Mouse (Mus musculus) layer of hippocampus, adult 11-12 months (tissue): ENCODE measurements around the gene Zfp51.
"Not testable (repeated sequence)": the region's sequence is repeated elsewhere in the genome, so short reads cannot be mapped to it uniquely, and the experiment has no call there.

Experiments used
- DNase-seq: peaks from one replicate; pipeline ENCODE4 v3.0.0; 2022; ENCODE audit warnings: low spot score

Zfp51 gene

DNA sequence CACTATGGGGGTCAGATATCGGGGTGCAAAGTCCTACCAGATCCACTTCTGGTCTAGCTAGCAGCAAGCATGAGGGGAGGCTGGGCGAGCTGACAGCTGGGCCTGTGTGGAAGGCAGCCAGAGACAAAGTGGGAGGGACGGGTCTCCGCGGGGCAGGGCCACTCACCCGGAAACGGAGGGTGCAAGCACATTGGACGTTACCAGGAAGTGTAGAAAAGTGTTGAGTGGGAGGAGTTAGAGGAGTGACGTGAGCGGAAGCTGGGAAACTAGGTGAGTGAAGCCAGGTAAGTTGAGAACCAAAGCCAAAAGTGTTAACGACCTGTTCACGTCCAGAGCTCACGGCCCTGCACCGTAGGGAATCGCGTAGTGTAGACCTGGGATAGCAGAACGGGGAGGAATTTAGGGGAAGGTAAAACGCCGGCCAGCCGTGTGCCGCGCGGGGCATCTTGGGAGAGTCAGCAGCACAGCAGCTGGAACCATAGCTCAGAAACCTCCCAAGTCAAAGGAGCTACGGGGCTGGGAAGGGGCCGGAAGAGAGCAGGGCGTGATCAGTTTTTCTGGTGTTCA is at the start of gene Zfp51:
Gene Zfp51, plus strand, starts transcription at position 237 of the 567 bp plus-strand sequence.
- DNase-seq = peak; percentile 88

- DNase-seq = peak; percentile 62
These were observed 27.2 kb upstream of the Zfp51 start, which contains the start of gene Zfp54 for GRCm38 (mm10) chr17:21422664-21423599. Zfp54 (plus strand) TSS chr17:21423227.

DNA sequence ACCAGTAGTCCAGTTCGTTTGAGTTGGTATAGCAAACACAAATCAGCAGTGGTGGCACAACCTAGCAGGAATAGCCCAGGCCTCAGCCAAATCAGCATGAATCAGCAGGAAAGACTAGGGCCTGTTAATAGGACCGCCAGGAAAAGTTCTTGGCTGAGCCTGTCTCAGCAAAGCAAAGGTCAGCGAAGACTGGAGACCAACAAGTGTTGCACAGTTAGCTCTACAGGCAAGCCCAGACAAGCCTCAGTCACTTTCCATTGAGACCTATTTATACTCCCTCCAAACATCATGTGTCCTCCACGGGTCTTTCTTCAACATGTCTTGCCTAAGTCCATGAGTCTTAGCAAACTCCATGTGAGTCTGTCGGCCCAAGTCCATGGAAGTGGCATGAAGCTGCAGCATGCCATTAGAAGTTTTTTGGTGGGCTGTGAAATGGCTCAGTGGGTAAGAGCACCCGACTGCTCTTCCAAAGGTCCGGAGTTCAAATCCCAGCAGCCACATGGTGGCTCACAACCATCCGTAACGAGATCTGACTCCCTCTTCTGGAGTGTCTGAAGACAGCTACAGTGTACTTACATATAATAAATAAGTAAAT is 11.3 kb upstream of the Zfp51 start:
- DNase-seq = not testable (repeated sequence)

- DNase-seq = peak; percentile 80
These were observed 505 bp upstream of the Zfp51 start for GRCm38 (mm10) chr17:21449669-21450068.

DNA sequence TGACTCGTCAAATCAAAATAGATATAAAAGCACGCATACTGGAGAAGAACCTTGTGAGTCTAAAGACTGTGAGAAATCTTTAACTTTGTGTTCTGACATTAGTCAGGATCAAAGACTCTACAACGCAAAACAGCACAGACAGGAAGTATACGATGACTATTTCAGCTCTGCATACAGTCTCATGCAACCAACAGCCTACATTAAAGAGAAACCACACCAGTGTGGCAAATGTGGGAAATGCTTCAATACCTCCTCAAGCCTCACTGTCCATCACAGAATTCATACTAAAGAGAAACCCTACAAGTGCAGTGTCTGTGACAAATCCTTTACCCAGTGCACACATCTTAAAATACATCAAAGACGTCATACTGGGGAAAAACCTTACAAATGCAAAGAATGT is 13.4 kb downstream of the Zfp51 start:
- DNase-seq = no peak

DNA sequence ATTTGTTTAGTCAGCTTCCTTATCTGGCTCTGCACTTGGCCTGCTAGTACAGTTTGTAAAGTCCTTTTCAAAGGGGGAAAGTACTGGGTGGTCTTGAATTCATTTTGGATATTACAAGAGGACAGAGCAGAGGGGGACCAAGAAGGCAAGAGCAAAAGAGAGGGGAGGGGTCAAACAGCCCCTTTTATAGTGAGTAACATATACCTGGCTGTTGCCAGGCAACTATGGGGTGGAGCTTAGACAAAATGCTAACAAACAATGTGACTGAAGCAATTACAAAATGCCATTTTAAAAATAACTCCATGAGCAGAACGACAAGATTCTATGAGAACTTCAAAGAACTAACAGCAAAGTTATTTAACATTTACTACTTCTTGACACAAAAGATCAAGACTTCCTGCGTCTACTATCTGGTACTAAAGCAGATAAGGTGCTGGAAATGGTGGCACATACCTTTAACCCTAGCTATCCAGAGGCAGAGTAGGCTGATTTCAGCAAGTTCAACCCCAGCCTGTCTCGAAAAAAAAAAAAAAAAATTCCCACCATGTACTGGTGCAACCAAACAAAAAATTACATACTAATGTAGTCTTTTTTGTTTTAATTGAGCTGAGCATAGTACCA is 22.0 kb downstream of the Zfp51 start:
- DNase-seq = no peak

DNA sequence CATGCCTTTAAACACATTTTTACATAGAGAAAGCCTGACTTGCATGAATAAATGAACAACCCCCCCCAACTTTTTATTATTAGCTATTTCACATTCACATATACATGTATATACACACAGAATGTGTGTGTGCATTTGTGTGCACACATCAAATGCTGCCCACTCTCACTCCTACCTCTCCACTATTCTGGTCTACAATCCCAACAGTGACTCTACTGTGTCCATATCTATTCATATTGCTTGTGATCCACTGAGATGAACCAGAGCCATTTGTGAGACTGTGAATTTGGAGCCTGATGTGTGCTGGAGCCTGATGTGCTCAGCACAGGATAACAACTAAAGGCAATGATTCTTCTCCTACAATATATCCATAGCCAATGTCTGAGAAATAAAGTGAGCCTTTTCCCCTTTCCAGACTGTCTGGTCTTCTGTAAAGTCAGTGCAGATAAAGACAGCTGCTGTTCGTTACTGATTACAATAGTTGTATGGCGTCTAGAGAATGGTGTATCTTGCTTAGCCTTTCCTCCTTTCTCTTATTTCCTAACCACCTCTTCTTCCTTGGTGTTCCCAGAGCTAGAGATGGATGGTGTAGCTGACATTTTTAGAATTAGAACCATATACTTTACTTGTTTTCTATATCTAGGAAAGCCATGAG is 22.6 kb downstream of the Zfp51 start:
- no peak for DNase-seq

DNA sequence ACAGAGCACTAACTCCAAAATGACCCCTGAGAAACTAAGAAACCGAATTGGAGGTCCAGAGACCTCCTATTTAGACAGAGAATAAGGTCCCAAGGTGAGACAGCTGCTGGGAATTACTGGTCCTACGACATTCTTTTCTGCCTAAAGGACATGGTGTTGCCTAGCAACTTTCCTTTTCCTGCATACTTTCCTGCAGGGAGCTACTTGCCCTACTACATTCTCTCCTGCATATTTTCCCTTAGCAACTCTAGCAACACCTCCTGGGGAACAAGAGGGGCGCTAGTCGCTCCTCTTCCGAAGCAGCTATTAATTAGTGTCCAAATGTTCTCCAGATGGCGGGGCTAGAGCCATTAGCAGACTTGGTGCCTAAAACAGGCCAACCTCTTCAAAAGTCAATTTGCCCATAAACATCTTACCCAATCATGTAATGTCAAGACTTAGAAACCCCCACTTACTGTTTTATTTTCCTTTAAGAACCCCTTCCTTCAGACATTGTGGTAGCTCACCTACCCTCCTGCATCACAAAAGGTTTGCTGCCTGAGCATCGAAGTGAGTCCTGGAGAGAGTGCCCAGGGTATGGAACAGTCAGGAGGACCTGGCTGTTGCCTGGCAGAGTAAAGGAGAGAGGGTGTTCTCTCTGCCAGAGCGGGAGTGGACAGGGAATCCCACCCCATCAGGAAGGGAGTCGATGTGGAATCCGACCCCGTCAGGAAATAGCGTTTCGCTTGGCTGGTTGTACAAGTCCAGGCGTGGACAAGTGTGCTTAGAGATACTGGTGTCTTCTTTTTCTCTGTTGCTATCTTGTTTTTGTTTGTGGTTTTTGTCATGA is 23.4 kb downstream of the Zfp51 start:
- no peak for DNase-seq

DNA sequence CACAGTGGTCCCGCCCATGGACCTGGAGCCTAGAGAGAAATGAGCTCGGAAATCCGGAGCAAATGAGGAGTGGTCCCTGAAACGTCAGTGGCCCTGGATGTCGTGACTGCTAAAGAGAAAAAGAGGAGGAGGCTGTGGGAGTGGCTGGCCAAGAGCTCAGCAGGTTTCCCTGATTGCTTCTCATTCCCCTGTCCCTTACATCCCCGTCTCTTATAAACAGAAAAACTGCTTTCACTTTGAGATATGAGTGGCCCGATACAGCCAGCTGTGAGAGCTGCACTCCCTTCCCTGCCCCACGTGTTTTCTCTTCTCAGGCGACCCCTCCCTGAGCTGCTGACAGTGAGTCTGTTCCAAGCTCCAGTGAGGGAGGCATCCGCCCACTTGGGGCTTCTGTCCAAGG is 24.6 kb downstream of the Zfp51 start:
- not testable (repeated sequence) for DNase-seq

- not testable (repeated sequence) for DNase-seq
These were observed 25.1 kb downstream of the Zfp51 start for GRCm38 (mm10) chr17:21475290-21475689.

DNA sequence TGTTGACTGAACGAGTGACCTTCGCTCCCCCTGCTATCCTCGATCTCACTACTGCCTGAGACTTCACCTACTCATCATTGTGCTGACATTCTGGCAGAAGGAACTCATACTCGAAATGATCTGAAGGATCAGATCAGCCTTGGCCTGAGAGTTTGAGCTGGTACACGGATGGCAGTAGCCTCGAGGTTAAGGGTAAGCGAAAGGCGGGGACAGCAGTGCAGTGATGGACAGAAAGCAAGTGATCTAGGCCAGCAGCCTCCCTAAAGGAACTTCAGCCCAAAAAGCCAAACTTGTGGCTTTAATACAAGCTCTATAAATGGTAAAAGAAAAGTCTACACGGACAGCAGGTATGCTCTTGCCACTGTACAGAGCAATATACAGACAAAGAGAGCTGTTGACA is 26.2 kb downstream of the Zfp51 start:
- not testable (repeated sequence) for DNase-seq

GRCm38 (mm10) chr17:21478103-21478777 is 28.1 kb downstream of the Zfp51 start:
- not testable (repeated sequence) for DNase-seq

DNA sequence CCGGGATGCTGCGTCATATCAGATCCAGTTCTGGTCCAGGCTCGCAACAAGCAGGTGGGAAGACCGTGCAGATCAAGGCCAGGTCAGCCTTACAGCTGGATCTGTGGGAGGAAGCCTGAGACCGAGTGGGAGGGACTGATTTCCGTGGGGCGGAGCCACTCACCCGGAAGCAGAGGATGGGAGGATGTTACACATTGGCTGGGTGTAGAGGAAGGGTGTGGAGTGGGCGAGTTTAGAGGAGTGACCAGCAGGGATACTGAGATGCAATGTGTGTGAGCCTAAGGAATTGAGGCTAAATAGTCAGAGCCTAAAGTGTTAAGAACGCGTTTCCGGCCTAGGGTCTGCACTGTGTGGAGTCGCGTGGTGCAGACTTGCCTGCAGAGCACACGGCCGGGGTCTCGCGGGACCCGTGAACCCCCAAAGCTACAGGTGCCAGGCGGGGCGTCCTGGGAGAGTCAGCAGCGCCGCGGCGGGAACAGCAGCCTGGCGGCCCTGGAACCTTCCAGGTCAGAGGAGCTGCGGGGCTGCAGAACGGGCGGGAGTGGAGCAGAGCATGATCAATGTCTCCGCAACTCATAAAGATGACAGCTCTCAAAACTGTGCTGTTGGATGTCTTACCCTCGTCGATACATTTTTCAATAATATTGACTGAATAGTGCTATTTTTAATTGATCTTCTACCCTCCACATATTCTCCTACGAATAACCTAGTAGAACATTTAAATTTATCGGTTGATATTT is 38.8 kb downstream of the Zfp51 start, which contains the start of gene Zfp53:
Gene Zfp53, plus strand, starts transcription at position 239 of the 740 bp plus-strand sequence.
- peak; percentile 86 for DNase-seq

DNA sequence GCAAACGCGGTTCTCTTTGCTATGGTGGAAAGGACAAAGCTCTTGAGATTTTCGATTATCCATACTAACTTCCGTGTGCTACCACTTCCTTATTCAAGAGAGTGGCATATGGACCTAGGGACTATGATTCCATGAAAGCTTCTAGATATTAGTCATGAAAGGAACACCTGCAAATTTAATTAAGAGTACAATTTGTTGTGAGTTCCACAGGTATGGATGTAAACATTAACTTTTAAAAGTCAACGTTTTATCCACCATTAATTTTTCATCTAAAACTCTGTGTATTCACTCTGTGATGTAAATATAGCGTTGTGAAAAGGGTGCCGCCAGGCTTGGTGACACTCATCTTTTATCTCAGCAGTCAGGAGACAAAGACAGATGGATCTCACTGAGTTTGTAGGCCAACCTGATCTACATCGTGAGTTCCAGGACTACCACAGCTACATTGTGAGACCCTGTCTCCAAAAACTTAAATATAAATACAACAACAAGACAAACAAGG is 39.4 kb downstream of the Zfp51 start:
- no peak for DNase-seq

DNA sequence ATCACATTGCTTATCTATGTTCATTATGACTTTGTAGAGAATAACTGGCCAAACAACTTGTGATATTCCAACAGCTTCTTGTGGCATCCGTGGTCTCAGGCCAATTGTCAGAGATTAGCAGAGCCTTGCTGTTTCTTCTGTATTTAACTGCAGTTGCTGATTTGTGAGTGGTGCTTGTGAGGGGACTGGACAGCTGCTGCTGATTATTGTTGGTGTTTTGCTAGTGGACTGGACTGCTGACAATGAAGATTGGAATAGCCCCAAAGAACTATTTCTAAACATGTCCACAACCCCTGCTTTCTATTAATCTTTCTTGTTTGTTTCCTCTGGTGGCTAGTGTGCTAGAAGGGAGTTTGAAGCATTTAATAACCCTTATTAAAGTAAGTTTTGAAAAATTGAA is 51.2 kb downstream of the Zfp51 start:
- DNase-seq = no peak

- no peak for DNase-seq
These were observed 54.4 kb downstream of the Zfp51 start for GRCm38 (mm10) chr17:21504524-21504923.

DNA sequence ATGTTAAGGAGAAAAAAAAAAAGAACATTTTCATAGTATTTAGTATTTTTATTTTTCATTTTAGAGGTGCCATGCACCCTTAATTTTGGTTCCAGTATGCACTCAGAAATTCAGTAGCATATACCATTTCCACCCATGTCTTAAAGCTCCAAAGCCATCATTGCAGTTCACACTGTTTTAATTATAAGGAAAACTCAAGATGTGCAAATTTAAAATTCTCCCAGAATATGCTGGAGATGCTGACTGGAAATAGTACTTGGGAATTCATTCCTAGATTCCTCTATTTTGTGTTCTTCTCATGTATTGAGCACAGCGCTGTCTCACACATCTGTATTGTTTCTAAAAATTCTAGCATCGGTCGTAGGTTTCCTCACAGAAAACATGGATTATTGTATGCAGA is 56.1 kb downstream of the Zfp51 start:
- DNase-seq = no peak

GRCm38 (mm10) chr17:21509756-21510155 is 59.6 kb downstream of the Zfp51 start:
- no peak for DNase-seq
